Mouse (Mus musculus) embryonic facial prominence, embryonic 11.5 days (tissue): Measurements from ENCODE around the gene Otub1. TPM values are rescaled to one million over a fixed set of nuclear protein-coding genes. Genes with fewer than 3 reads are reported as not detected.

ENCODE experiments used
- ATAC-seq: fragments of 200-750 bp; cut with Nextera tagmentation; replicated peaks from 2 replicates; pipeline ENCODE4 v1.8.0; 2017; ENCODE audit warnings: low read depth; ENCODE audit not compliant: insufficient number of reproducible peaks, low FRiP score, low TSS enrichment
- DNase-seq: peaks from one replicate; pipeline ENCODE4 v3.0.0-alpha.2; 2015; ENCODE audit warnings: low spot score
- H3K27ac ChIP-seq: fragments of 300-500 bp; sonication (generic); replicated peaks from 2 replicates; pipeline ENCODE4 v1.5.1; 2014; ENCODE audit warnings: mild to moderate bottlenecking, low read depth, low read length, control low read depth
- H3K27me3 ChIP-seq: fragments of 300-500 bp; sonication (generic); 2 replicates; pipeline ENCODE4 v1.6.1; 2014; ENCODE audit warnings: mild to moderate bottlenecking, low read length, moderate library complexity, mixed read lengths; ENCODE audit not compliant: control insufficient read depth, insufficient read depth
- H3K36me3 ChIP-seq: fragments of 300-500 bp; sonication (generic); replicated peaks from 2 replicates; pipeline ENCODE4 v1.6.1; 2014; ENCODE audit warnings: low read depth, mild to moderate bottlenecking, low read length, moderate library complexity, mixed read lengths; ENCODE audit not compliant: control insufficient read depth, insufficient read depth
- H3K4me1 ChIP-seq: fragments of 300-500 bp; sonication (generic); 2 replicates; pipeline ENCODE4 v1.6.1; 2014; ENCODE audit warnings: low read length, mixed read lengths; ENCODE audit not compliant: control insufficient read depth, insufficient read depth
- H3K4me2 ChIP-seq: fragments of 300-500 bp; sonication (generic); 2 replicates; pipeline ENCODE4 v1.6.1; 2014; ENCODE audit warnings: low read depth, mild to moderate bottlenecking, control low read depth, low read length, moderate library complexity
- H3K4me3 ChIP-seq: fragments of 300-500 bp; sonication (generic); 2 replicates; pipeline ENCODE4 v1.5.1; 2014; ENCODE audit warnings: low read depth, low read length, control low read depth
- H3K9ac ChIP-seq: fragments of 300-500 bp; sonication (generic); replicated peaks from 2 replicates; pipeline ENCODE4 v1.6.1; 2014; ENCODE audit warnings: mild to moderate bottlenecking, control low read depth, low read length
- H3K9me3 ChIP-seq: fragments of 300-500 bp; sonication (generic); replicated peaks from 2 replicates; pipeline ENCODE4 v1.6.1; 2016; ENCODE audit warnings: mild to moderate bottlenecking, low read length, inconsistent platforms, mixed read lengths; ENCODE audit not compliant: control insufficient read depth
- WGBS: fragments of 180-500 bp; shearing (Covaris S2); extraction: QIAGEN DNeasy Blood & Tissue Kit; methylation state at CpG from one replicate; pipeline ENCODE4 v1.1.7; 2014; 5-methylcytosine and 5-hydroxymethylcytosine counted together
- polyA plus RNA-seq: library from polyadenylated mRNA; unstranded; fragments of >200 nt; fragmentation: Nextera tagmentation; extraction: Ambion mirVana; gene quantifications from 2 replicates; pipeline ENCODE4 v1.2.1, GENCODE M21; 2014

Otub1 gene
- polyA plus RNA-seq, 1 experiment from 2014 or later: 217 TPM

DNA sequence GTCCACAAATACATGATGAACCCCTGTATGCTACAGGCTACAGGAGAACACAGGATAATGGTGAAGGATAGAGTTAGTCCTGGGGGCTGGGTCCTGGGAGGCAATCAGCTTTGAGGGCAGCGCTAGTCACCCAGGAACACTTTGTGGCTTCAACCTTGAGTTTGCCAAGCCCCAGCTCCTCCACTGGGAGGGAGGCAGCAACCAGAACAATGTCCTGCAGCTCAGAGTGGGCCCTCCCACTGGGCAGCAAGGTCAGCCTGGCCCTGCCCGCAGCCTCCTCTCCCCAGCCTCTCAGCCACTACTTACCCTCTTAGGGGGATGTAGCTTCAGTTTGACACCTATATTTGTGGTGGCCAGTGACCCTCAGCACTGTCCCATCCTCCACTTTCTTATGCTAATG lies 37.7 kb downstream of the Otub1 start:
- peaks cover 42% of the 10 kb centered on the region for H3K27me3 ChIP-seq
- no peak for DNase-seq
- H3K9me3 ChIP-seq: no peaks in the 10 kb centered on the region
- H3K4me3 ChIP-seq: no peak overlapping the region
- H3K36me3 ChIP-seq: no peaks in the 10 kb centered on the region
- no peak for ATAC-seq
- H3K27ac ChIP-seq: no peak overlapping the region
- H3K4me1 ChIP-seq: peaks cover 14% of the 10 kb centered on the region
- H3K4me2 ChIP-seq: no peak overlapping the region
- 60% methylated on average over 2 of the region's 2 CpGs for WGBS
- no peak overlapping the region for H3K9ac ChIP-seq

DNA sequence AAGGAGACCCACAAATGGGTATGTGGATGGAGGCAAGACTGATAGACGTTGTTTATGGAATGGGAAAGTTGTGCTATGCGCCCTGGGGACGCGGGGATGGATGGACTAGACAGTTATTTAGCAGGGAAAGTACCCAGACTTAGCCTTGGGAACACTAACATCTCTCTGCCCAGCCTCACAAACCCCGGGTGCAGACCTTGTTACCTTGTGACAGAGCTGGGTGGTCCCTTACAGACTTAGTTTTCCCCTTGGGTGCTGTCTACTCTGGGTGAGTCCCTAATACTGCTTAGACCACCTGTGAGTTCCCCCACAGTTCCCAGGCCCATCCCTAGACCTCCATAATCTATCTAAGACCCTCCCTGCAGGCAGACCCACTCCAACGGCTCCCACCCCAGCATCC lies 39.3 kb downstream of the Otub1 start:
- no peak overlapping the region for H3K4me2 ChIP-seq
- DNase-seq: no peak
- H3K27me3 ChIP-seq: peaks cover 46% of the 10 kb centered on the region

DNA sequence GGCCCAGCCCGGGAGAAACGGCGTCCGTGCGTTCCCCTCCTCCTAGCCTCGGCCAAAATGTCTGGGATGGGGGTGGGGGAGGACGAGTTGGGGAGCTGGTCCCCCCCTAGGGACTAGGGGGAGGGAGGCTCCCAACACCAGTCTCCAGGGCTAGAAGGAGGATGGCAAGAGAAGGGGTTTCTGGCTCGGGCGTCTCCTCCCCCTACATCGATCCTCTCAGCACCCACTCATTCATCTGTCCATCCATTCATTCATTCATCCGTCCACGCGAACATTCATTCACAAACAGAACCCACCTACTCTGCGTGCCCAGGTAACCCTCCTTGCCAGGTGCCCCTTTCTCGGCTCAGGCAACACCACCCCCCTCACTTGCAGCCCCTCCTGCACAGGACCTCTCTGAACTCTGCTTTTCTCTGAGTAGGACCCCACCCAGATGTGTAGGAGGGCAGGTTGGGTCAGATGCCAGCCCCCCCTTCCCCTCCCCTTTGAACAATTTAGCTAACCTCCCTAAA lies 39.9 kb downstream of the Otub1 start:
- WGBS: 4% methylated on average over 14 of the region's 15 CpGs
- peaks cover 5% of the 10 kb centered on the region for H3K4me1 ChIP-seq
- H3K9me3 ChIP-seq: no peaks in the 10 kb centered on the region
- ATAC-seq (no peak), DNase-seq (no peak)
- peak overlapping the region; percentile 62 for H3K4me3 ChIP-seq
- H3K36me3 ChIP-seq: no peaks in the 10 kb centered on the region
- no peak overlapping the region for H3K27ac ChIP-seq
- H3K9ac ChIP-seq: peak overlapping the region; percentile 72
- peaks cover 46% of the 10 kb centered on the region for H3K27me3 ChIP-seq
- H3K4me2 ChIP-seq: peak overlapping the region; percentile 100

More for the DNA sequence above, 39.3 kb downstream of the Otub1 start:
- Histone ChIP-seq H3K36me3 (no peaks in the 10 kb centered on the region), H3K9ac (no peak overlapping the region), H3K4me3 (no peak overlapping the region), H3K4me1 (peaks cover 9% of the 10 kb centered on the region), H3K27ac (no peak overlapping the region), H3K9me3 (no peaks in the 10 kb centered on the region)
- WGBS: 12% methylated on average over 6 of the region's 6 CpGs
- ATAC-seq: no peak

DNA sequence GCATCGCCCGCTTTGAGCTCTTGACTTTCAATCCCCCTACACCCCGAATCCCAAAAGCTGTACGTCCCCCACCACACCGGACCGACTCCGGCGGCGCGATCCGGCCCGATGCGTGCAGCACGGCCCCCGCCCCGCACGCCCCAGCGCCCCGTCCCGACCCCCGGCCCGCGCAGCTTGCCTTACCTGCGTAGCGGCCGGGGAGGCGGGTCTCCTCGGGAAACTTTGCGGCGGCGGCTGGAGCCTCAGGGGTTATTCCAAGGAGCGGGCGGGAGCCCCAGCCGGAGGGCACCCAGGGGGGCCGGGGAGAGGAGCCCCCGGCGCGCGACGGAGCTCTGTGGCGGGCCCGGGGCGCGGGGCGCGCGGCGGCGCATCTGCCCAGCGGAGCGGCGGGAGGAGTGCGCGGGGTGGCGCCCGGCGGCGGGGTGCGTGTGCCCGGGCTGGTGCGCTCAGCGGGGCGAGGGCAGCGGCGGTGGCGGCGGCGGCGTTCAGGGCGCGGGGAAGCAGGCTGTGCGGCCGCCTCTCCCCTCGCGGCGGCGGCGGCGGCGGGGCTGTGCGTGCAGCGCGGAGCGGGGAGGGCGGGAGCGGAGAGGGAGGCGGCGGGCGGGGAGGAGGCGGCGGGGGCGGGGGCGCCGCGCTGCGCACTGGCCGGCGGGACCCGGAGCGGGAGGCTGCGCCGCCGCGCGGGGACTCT lies 40.5 kb downstream of the Otub1 start:
- Histone ChIP-seq H3K9ac (peak overlapping the region; percentile 72), H3K9me3 (no peaks in the 10 kb centered on the region), H3K4me2 (peak overlapping the region; percentile 100), H3K4me3 (peak overlapping the region; percentile 62), H3K27me3 (peaks cover 46% of the 10 kb centered on the region), H3K27ac (no peak overlapping the region), H3K4me1 (peaks cover 6% of the 10 kb centered on the region), H3K36me3 (no peaks in the 10 kb centered on the region)
- ATAC-seq: no peak
- peak; percentile 51 for DNase-seq
- whole genome bisulfite sequencing: under 1% methylated on average over 79 of the region's 105 CpGs

DNA sequence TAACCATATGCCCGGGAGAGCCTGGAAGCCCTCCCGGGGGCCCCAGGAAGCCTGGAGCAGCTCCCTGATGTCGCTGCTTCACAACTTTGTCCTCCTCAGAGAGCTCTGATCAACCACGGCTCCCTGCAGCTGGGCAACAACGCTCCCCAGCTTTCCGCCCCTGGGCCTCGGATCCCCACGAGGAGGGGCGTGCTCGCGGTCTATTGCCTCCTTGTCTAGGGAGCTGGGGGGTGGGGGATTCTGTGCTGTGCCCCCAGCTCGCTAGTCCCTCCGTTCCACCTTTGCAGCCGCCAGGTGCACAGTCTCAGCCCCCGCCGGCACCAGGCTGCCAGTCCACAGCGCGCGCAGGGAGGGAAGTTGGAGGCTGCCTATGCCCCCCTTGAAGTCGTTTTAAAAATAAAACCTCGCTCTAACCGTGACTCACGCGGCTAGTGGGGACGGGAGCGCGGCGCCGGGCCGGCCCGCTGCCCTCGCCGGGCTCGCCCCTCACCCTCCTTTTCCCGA lies 41.2 kb downstream of the Otub1 start:
- H3K4me1 ChIP-seq: peaks cover 7% of the 10 kb centered on the region
- no peak; the same call in 1 of the 2 replicates for ATAC-seq
- no peaks in the 10 kb centered on the region for H3K9me3 ChIP-seq
- WGBS: under 1% methylated on average over 35 of the region's 35 CpGs
- peak overlapping the region; percentile 100 for H3K4me2 ChIP-seq
- H3K9ac ChIP-seq: peak overlapping the region; percentile 72
- H3K27me3 ChIP-seq: peaks cover 46% of the 10 kb centered on the region
- H3K36me3 ChIP-seq: no peaks in the 10 kb centered on the region
- DNase-seq: no peak
- H3K27ac ChIP-seq: no peak overlapping the region
- H3K4me3 ChIP-seq: peak overlapping the region; percentile 62

DNA sequence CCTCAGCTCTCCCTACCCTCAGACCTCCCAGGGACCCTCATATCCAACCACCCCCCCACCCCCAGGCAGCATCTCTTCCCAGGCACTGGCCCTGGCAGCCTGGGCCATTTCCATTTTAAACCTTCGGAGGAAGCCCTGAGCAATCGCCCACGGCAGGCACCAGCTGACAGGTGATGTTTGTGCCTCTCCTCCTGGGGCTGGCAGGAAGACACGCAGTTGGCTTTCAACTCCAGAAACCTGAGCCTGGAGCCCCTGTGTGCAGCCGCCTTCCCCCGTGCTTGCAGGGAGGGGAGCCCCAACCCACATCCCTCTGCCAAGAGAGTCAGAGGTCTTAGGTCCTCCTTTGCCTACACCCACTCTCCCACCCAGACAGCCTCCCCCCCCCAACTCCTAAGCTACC lies 41.9 kb downstream of the Otub1 start:
- no peak for DNase-seq
- Histone ChIP-seq H3K4me2 (peak overlapping the region; percentile 100), H3K9me3 (no peaks in the 10 kb centered on the region), H3K36me3 (no peaks in the 10 kb centered on the region), H3K27me3 (peaks cover 46% of the 10 kb centered on the region), H3K4me1 (peaks cover 7% of the 10 kb centered on the region), H3K27ac (no peak overlapping the region), H3K9ac (no peak overlapping the region), H3K4me3 (no peak overlapping the region)
- 5% methylated on average over 6 of the region's 6 CpGs for WGBS
- no peak for ATAC-seq

DNA sequence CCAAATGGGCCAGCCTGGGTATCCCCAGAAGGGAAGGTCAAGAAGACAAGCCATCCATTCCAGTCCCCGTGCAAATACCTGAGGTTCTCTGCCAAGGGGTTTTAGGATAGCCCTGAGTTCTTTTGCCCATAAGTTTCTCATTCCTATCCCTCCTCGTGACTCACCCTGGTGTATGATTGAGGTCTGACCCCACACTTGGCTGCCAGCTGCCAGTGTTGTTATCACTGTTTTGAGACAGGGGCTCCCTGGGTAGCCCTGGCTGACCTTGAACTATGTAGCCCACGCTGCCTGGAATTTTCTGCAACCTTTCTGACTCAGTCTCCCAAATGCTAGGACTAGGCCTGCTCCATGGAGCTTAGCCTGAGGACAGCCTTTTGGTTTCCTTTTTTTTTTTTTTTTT lies 45.1 kb downstream of the Otub1 start:
- Histone ChIP-seq H3K27me3 (peaks cover 29% of the 10 kb centered on the region), H3K4me3 (no peak overlapping the region), H3K4me1 (peaks cover 10% of the 10 kb centered on the region), H3K27ac (no peak overlapping the region), H3K9ac (no peak overlapping the region), H3K9me3 (no peaks in the 10 kb centered on the region), H3K4me2 (no peak overlapping the region), H3K36me3 (no peaks in the 10 kb centered on the region)
- ATAC-seq (no peak), DNase-seq (no peak)
- WGBS: 65% methylated on average over 3 of the region's 3 CpGs

DNA sequence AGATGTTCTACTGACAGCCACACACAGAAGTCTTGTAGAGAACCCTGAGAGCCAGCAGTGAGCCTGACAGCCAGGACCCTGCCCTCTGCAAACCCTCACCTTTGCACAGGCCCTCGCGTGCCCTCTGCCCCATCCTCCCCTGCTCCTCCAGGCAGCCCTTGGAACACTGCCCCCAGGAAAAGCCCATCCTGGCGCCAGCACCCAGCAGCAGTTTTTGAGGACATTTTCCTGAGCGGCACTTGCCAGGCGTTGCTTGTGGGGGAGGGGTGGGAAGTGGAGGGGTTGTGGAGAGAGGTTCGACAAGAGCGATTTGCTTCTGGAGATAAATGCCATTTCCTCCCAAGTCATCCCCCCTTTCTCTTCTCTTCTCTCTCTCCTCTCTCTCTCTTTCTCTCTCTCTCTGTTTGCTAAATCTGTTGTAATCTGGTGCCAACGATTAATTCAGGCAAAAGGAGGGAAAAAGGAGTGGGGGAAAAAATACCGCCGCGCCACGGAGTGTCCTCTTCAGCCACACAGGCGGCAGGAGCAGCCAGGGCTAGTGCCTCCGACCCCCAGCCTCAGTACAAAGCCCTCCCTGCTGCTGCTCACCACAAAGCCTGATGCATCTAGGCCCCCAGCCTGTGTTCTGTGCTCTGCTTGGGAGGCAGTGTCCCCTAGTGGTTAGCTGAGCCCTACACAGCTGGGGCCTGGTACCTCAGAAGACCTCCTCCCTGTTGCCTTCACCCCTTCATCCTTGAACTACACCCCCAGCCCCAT lies 45.8 kb downstream of the Otub1 start:
- H3K4me3 ChIP-seq: no peak overlapping the region
- peak overlapping the region; percentile 1; the same call in 1 of the 2 replicates for H3K9ac ChIP-seq
- no peaks in the 10 kb centered on the region for H3K36me3 ChIP-seq
- DNase-seq (peak; percentile 72), ATAC-seq (peak; percentile 51; the same call in 1 of the 2 replicates)
- no peak overlapping the region for H3K4me2 ChIP-seq
- 4% methylated on average over 14 of the region's 14 CpGs for WGBS
- no peak overlapping the region for H3K27ac ChIP-seq
- no peaks in the 10 kb centered on the region for H3K9me3 ChIP-seq
- H3K27me3 ChIP-seq: peaks cover 24% of the 10 kb centered on the region
- H3K4me1 ChIP-seq: peaks cover 10% of the 10 kb centered on the region
